Mouse (Mus musculus) liver, embryonic 14.5 days (tissue): ENCODE measurements around the gene Zfp239. TPM values are rescaled to one million over a fixed set of nuclear protein-coding genes. Genes with fewer than 3 reads are reported as not detected.
"Not testable (repeated sequence)": the region's sequence is repeated elsewhere in the genome, so short reads cannot be mapped to it uniquely, and the experiment has no call there.

Source experiments
- ATAC-seq: fragments of 200-750 bp; cut with Nextera tagmentation; 2 replicates; pipeline ENCODE4 v1.8.0; 2017; ENCODE audit warnings: moderate number of reproducible peaks, mild to moderate bottlenecking, moderate library complexity; ENCODE audit not compliant: insufficient read depth
- DNase-seq, 3 experiments: peaks; one replicate each; pipeline ENCODE4 v3.0.0-alpha.2; 2012 to 2013; ENCODE audit warnings: low read depth in 3 of 3, low spot score in 3 of 3
- H3K27ac ChIP-seq: fragments of 300-500 bp; sonication (generic); 2 replicates; pipeline ENCODE4 v1.5.1; 2014; ENCODE audit warnings: moderate library complexity, mild to moderate bottlenecking, control low read depth, inconsistent platforms
- H3K27me3 ChIP-seq: fragments of 300-500 bp; sonication (generic); 2 replicates; pipeline ENCODE4 v1.6.1; 2014; ENCODE audit warnings: mild to moderate bottlenecking, low read length, moderate library complexity; ENCODE audit not compliant: control insufficient read depth, insufficient read depth
- H3K36me3 ChIP-seq: fragments of 300-500 bp; sonication (generic); replicated peaks from 2 replicates; pipeline ENCODE4 v1.6.1; 2014; ENCODE audit warnings: low read depth; ENCODE audit not compliant: control insufficient read depth, insufficient read depth
- H3K4me1 ChIP-seq, 2 experiments: fragments of 200-500 bp in 1 of 2; fragments of 300-500 bp in 1 of 2; sonication (generic) in 1 of 2; replicated peaks; 2 replicates each; pipeline ENCODE4 v1.6.1; 2012 to 2014; ENCODE audit warnings: antibody characterized with exemption in 1 of 2, inconsistent platforms in 1 of 2, low read length in 1 of 2; ENCODE audit not compliant: control insufficient read depth in 2 of 2, insufficient read depth in 2 of 2
- H3K4me2 ChIP-seq: fragments of 300-500 bp; sonication (generic); 2 replicates; pipeline ENCODE4 v1.6.1; 2014; ENCODE audit warnings: low read depth, mild to moderate bottlenecking, control low read depth, moderate library complexity
- H3K4me3 ChIP-seq, 2 experiments: fragments of 200-500 bp in 1 of 2; fragments of 300-500 bp in 1 of 2; sonication (generic) in 1 of 2; 2 replicates each; pipeline ENCODE4 v1.5.1; 2012 to 2014; ENCODE audit warnings: low read depth in 2 of 2, low read length in 2 of 2, mild to moderate bottlenecking in 2 of 2, control low read depth in 1 of 2, inconsistent platforms in 1 of 2, moderate library complexity in 1 of 2; ENCODE audit not compliant: insufficient read depth in 1 of 2
- H3K9ac ChIP-seq: fragments of 300-500 bp; sonication (generic); replicated peaks from 2 replicates; pipeline ENCODE4 v1.6.1; 2014; ENCODE audit warnings: mild to moderate bottlenecking, control low read depth, moderate library complexity
- H3K9me3 ChIP-seq: fragments of 300-500 bp; sonication (generic); 2 replicates; pipeline ENCODE4 v1.6.1; 2016; ENCODE audit warnings: low read length, mixed read lengths; ENCODE audit not compliant: control insufficient read depth
- CTCF ChIP-seq: IDR thresholded peaks from 2 replicates; pipeline ENCODE4 v1.5.1; 2016; ENCODE audit warnings: antibody characterized with exemption, low read depth, control low read depth
- EP300 ChIP-seq: IDR thresholded peaks from 2 replicates; pipeline ENCODE4 v1.6.1; 2016; ENCODE audit warnings: antibody characterized with exemption, low read depth
- WGBS: fragments of 180-500 bp; shearing (Covaris S2); extraction: QIAGEN DNeasy Blood & Tissue Kit; methylation state at CpG from one replicate; pipeline ENCODE4 v1.1.7; 2014; ENCODE audit not compliant: insufficient replicate concordance; 5-methylcytosine and 5-hydroxymethylcytosine counted together
- polyA plus RNA-seq, 2 experiments: library from polyadenylated mRNA; depleted of rRNA in 1 of 2; stranded (reverse) in 1 of 2; unstranded in 1 of 2; fragments of >200 nt; fragmentation: Nextera tagmentation in 1 of 2; extraction: Ambion mirVana in 1 of 2; gene quantifications; 2 replicates each; pipeline versions ENCODE4 v1.2.1 to v1.2.3; 2012 to 2014

The Zfp239 gene
- polyA plus RNA-seq, 2 experiments, result 2.0 to 2.9 TPM

DNA sequence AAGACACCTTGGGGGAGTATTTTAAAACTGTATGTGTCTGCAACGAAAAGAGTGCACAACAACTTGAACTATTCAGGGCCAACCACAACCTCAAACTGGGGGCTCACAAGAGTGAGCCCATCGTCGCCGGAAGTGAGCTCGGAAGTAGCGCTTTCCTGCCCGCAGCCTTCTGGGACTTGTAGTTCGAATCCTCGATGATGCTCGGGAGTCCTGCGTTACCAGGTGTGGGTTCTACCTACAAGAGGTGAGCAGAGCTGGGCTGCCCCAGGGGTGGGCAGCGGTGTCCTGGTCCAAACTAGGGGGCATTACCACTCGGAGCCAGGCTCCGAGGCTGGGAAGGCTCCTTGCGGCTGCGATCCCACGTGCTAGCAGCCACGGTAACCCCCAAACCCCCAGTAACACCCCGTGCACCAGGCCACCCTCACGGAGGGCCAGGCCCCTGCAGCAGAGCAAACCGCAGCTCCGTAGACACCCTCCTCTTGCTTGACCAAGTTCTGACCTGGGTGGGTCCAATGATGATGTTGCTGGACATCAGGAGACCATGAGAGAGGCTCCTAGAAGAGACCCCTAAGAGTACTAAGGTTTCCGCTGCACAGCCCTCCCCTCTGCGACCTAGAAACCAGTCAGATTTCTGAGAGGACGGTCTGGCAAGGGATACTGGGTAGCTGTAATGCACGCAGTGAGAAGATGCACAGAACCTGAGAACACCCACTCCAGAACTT is 1.2 kb downstream of the Zfp239 start:
- H3K27ac ChIP-seq, result peak overlapping the region; percentile 77
- peak; percentile 88 for ATAC-seq
- WGBS, result 2% methylated on average over 26 of the region's 26 CpGs

DNA sequence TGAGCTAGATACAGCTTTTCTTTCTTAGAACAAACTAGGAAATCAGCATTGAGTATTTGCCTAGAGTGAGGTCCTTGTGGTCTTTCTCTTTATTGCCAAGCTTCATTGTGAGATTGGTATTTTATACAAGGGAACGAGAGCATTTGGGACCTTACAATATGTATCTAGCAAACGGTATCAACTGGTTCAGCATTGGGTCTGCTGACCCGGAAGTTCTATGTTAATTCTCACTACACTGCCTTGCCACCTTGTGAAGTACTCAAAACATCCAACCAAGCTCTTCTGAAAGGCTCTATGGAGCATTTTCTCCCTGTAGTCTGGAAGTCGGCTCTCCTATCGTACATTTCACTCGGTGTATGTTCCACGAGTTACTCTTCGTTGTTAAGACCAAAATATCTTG is 1.9 kb downstream of the Zfp239 start:
- H3K4me2 ChIP-seq, result peak overlapping the region; percentile 72
- peak overlapping the region; percentile 69 to 76; a peak in 3 of 4 replicates for H3K4me3 ChIP-seq
- H3K27ac ChIP-seq, result no peak overlapping the region
- H3K9me3 ChIP-seq, result no peaks in the 10 kb centered on the region
- ATAC-seq, result no peak
- TF ChIP-seq EP300 (no peak), CTCF (no peak)
- H3K9ac ChIP-seq, result no peak overlapping the region; the same call in 1 of the 2 replicates
- H3K4me1 ChIP-seq, result peaks cover 0 to 12% of the 10 kb centered on the region in 2 experiments
- no peak for DNase-seq
- 75% methylated on average over 8 of the region's 8 CpGs for WGBS
- no peaks in the 10 kb centered on the region for H3K27me3 ChIP-seq
- no peaks in the 10 kb centered on the region for H3K36me3 ChIP-seq

More for the DNA sequence above, 1.2 kb downstream of the Zfp239 start:
- Histone ChIP-seq H3K36me3 (no peaks in the 10 kb centered on the region), H3K4me1 (peaks cover 0 to 12% of the 10 kb centered on the region in 2 experiments), H3K4me3 (peak overlapping the region; percentile 69 to 76), H3K27me3 (no peaks in the 10 kb centered on the region), H3K4me2 (peak overlapping the region; percentile 72), H3K9me3 (no peaks in the 10 kb centered on the region), H3K9ac (peak overlapping the region; percentile 56)
- peak in 2 of 3 experiments; percentile 53 to 68 for DNase-seq
- TF ChIP-seq EP300 (no peak), CTCF (no peak)

DNA sequence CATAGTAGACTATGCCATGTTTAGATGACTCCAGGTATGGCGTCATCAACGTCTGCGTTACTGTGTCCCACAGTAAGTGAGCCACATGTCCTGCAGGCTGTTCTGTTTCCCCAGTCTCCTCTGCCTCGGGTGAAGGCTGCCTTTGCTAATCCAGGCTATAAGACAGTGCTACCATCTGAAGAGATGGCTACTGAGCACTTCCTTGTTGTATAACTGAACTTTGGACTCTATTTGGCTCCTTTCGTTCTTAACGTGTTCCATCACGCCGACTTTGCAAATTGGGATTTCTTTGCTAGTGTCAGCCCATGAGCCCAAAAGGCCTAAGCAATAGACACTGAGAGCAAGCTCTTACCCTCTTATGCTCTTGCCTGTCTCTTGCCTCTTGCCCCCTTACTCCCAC is 6.3 kb downstream of the Zfp239 start:
- WGBS, result 83% methylated on average over 8 of the region's 8 CpGs
- H3K27me3 ChIP-seq, result no peaks in the 10 kb centered on the region
- H3K27ac ChIP-seq, result no peak overlapping the region
- no peak overlapping the region for H3K4me3 ChIP-seq
- H3K4me2 ChIP-seq, result no peak overlapping the region
- DNase-seq (no peak), ATAC-seq (no peak)
- H3K4me1 ChIP-seq, result peaks cover 0 to 7% of the 10 kb centered on the region in 2 experiments; a peak in 3 of 4 replicates
- no peak for TF ChIP-seq EP300
- TF ChIP-seq CTCF, result no peak
- H3K9me3 ChIP-seq, result no peaks in the 10 kb centered on the region
- H3K36me3 ChIP-seq, result no peaks in the 10 kb centered on the region
- no peak overlapping the region for H3K9ac ChIP-seq

DNA sequence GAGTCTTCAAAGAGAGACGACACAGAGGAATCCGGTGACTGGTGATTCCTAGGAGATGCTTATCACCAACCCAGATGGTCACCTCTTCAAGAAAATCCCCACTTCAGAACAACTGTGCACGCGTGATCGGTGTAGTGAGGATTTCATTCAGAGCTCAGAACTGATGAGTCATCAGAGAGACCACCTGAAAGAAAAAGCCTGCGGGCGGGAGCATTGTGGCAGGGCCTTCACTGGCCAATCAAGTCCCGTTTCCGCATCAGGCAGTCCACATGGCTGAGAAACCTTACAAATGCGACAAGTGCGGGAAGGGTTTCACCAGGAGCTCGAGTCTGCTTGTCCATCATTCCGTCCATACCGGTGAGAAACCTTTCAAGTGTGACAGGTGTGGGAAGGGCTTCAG is 9.1 kb downstream of the Zfp239 start:
- TF ChIP-seq CTCF (no peak), EP300 (no peak)
- Histone ChIP-seq H3K27me3 (no peaks in the 10 kb centered on the region), H3K9ac (no peak overlapping the region), H3K9me3 (no peaks in the 10 kb centered on the region), H3K4me3 (peak overlapping the region in 1 of 2 experiments; percentile 14; a peak in 1 of 4 replicates), H3K27ac (no peak overlapping the region), H3K4me2 (no peak overlapping the region), H3K4me1 (no peaks in the 10 kb centered on the region; a peak in 1 of 4 replicates), H3K36me3 (no peaks in the 10 kb centered on the region)
- ATAC-seq (no peak), DNase-seq (no peak)
- WGBS, result 68% methylated on average over 14 of the region's 14 CpGs

DNA sequence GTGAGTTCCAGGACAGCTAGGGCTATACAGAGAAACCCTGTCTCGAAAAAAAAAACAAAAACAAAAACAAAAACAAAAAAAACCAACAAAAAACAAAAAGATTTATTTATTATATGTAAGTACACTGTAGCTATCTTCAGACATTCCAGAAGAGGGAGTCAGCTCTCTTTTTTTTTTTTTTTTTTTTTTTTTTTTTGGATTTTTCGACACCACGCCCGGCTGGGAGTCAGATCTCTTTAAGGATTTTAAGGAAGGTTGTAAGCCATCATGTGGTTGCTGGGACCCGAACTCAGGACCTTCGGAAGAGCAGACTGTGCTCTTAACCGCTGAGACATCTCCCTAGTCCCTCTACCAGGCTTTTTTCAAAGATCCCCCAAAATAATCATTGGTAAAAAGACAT is 11.6 kb downstream of the Zfp239 start:
- not testable (repeated sequence) for H3K9ac ChIP-seq, H3K27ac ChIP-seq, ATAC-seq, H3K4me2 ChIP-seq, H3K4me3 ChIP-seq, DNase-seq, H3K27me3 ChIP-seq, H3K4me1 ChIP-seq, H3K36me3 ChIP-seq, H3K9me3 ChIP-seq
- 70% methylated on average over 7 of the region's 7 CpGs for WGBS
